Comparison of ENCODE assay signal across 7 mouse cellular contexts in the genomic region with DNA sequence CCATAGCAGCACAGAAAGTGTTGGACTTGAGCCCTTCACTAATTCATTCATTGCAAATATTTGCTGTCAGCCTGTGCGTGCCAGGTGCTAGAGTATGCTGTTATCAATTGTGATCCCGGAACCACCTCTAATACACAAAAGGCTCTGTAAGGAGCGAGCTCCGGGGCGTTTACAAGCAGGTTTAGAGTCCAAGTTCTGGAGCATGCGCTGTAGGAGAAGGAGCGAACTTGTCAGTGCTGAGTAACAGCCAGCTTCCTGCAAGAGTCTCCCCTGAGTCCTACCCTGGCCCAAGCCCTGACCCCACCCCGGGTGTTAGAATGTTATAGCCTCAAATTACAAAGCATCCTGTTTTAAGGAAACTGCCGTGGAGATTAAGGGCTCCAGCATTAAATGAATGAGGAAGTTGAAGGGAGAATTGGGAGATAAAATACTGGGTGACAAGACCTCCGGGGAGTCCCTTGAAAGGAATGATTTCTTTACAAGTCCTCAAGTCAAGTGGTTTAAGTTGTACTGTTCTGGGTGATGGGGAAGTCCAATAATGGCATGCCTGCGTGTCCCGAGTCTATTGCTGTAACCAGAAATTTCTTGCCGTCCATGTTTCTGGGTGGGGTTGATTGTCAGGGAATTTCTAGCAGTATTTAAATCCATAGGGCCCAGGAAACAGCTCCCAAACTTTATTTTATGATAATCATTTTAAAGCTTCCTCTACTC. TPM values are rescaled to one million over a fixed set of nuclear protein-coding genes. Genes with fewer than 3 reads are reported as not detected.
DNase-seq lines count a peak whose midpoint lies in the region; ATAC-seq and TF ChIP-seq lines count a peak whose summit lies in the region.

No protein-coding gene starts in this region.

- peak; percentile 28; the same call in 1 of the 2 replicates for ATAC-seq in lung, embryonic 15.5 days (ENCODE audit: borderline replicate concordance, extremely low read depth, low FRiP score, low TSS enrichment)

- H3K27me3 ChIP-seq in lung, embryonic 15.5 days: no peaks in the 10 kb centered on the region

- TF ChIP-seq CTCF in layer of hippocampus, adult 2 months (conservative IDR thresholded peaks at IDR 0.05): no peak

- 13% methylated on average over 13 of the region's 13 CpGs for WGBS in lung, embryonic 15.5 days

- no peaks in the 10 kb centered on the region for H3K36me3 ChIP-seq in lung, embryonic 15.5 days

- H3K27ac ChIP-seq in brown adipose tissue, adult 24 weeks (replicated peaks; ENCODE audit: low read depth, low read length): peak overlapping the region; percentile 76
- H3K27ac ChIP-seq in lung, embryonic 15.5 days: peak overlapping the region; percentile 66
- no peak overlapping the region for H3K27ac ChIP-seq in layer of hippocampus, adult 2 months

- peak overlapping the region; percentile 34 for H3K4me2 ChIP-seq in lung, embryonic 15.5 days

- peak; percentile 37 to 53 for DNase-seq in gastrocnemius, postnatal 36 days
- DNase-seq in kidney, adult 9 months: peak; percentile 80
- no peak for DNase-seq in layer of hippocampus, adult 9-10 months (ENCODE audit: low spot score)
- no peak for DNase-seq in cerebellum, adult 11-12 months
- DNase-seq in layer of hippocampus, adult 2 months (ENCODE audit: low spot score in 2 of 2): no peak

- peaks cover 20% of the 10 kb centered on the region for H3K4me1 ChIP-seq in brown adipose tissue, adult 24 weeks (ENCODE audit: control insufficient read depth, insufficient read depth, insufficient read length, low read length)
- H3K4me1 ChIP-seq in lung, embryonic 15.5 days: peaks cover 26% of the 10 kb centered on the region

- H3K4me3 ChIP-seq in brown adipose tissue, adult 24 weeks (ENCODE audit: insufficient read depth, low read depth, low read length): no peak overlapping the region; the same call in 1 of the 2 replicates
- no peak overlapping the region for H3K4me3 ChIP-seq in lung, embryonic 15.5 days
- H3K4me3 ChIP-seq in layer of hippocampus, adult 2 months: no peak overlapping the region

- no peaks in the 10 kb centered on the region for H3K9me3 ChIP-seq in lung, embryonic 15.5 days

- no peak overlapping the region for H3K9ac ChIP-seq in lung, embryonic 15.5 days

- intact Hi-C loops in gastrocnemius, postnatal 36 days (cut with DNase I): no loop called here

RNA-seq across cellular contexts. Expression of a gene that starts 0.8 kb away (rescaled TPM):
- polyA plus RNA-seq in brown adipose tissue, adult 24 weeks (2012; ENCODE audit: insufficient read depth, insufficient read length, missing spikeins): 22.2 and 45.4 TPM in 2 replicates
- 1 to 10 TPM; 7.4 to 8.1 TPM for total RNA-seq in gastrocnemius, postnatal 36 days (2021)
- polyA plus RNA-seq in lung, embryonic 15.5 days (2015; fragmentation: Nextera tagmentation; extraction: Ambion mirVana): 17.1 and 17.9 TPM in 2 replicates
- 10 to 100 TPM; 26.5 to 29.7 TPM for total RNA-seq in layer of hippocampus, adult 2 months (2021)

Comparison
In these comparisons a context has a peak if more than half of its experiments do, and no peak if none do; other contexts are left out.
1. DNase-seq: peak in gastrocnemius, postnatal 36 days (2 of 2) and kidney, adult 9 months (single experiment); none in layer of hippocampus, adult 9-10 months (single experiment), cerebellum, adult 11-12 months (single experiment) and layer of hippocampus, adult 2 months (0 of 2).